Mouse (Mus musculus) cerebellum, adult 9-11 months (tissue): ENCODE results near the gene Gm17332.
"Not testable (repeated sequence)": the region's sequence is repeated elsewhere in the genome, so short reads cannot be mapped to it uniquely, and the experiment has no call there.

Experiments
- DNase-seq: peaks from one replicate; pipeline ENCODE4 v3.0.0; 2022

Gm17332 gene

GRCm38 (mm10) chr11:31182362-31182761 is at the start of gene Gm17332:
TSS of gene Gm17332 (minus strand) at chr11:31182462.
- DNase-seq = no peak

- no peak for DNase-seq
Measured at GRCm38 (mm10) chr11:31229966-31230365, 47.7 kb upstream of the Gm17332 start.

- DNase-seq = no peak
Measured at GRCm38 (mm10) chr11:31225359-31225758, 43.1 kb upstream of the Gm17332 start.

- no peak for DNase-seq
Measured at GRCm38 (mm10) chr11:31218009-31218408, 35.7 kb upstream of the Gm17332 start.

GRCm38 (mm10) chr11:31195621-31196363 is 13.5 kb upstream of the Gm17332 start:
- no peak for DNase-seq

GRCm38 (mm10) chr11:31194761-31195160 is 12.5 kb upstream of the Gm17332 start:
- DNase-seq = no peak

GRCm38 (mm10) chr11:31170052-31170646 is 12.1 kb downstream of the Gm17332 start:
- DNase-seq = peak; percentile 2

GRCm38 (mm10) chr11:31169161-31170051 is 12.9 kb downstream of the Gm17332 start:
- DNase-seq = peak; percentile 17

- DNase-seq = no peak
Measured at GRCm38 (mm10) chr11:31168831-31169160, 13.5 kb downstream of the Gm17332 start.

DNA sequence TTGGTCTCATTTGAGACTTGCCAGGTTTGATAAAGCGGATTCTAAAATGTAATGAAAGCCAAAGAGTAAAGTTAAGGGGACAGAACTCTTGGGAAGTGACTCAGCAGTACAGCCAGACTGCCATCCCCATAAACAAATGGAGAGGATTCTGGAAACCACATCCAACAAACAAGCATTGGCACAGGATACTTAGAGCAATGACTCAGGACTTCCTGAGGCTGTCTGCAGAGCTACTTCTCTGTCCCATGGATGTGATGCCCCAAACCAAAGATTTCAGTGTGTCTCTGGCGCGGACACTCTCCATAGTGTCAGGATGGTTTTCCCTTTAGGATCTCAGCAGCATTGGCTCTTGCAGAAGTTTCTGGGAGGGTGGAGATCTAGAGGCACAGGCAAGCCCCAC is 25.2 kb downstream of the Gm17332 start:
- DNase-seq = no peak

GRCm38 (mm10) chr11:31138394-31138793 is 43.9 kb downstream of the Gm17332 start:
- DNase-seq = not testable (repeated sequence)

- not testable (repeated sequence) for DNase-seq
Measured at GRCm38 (mm10) chr11:31134824-31135223, 47.4 kb downstream of the Gm17332 start.

DNA sequence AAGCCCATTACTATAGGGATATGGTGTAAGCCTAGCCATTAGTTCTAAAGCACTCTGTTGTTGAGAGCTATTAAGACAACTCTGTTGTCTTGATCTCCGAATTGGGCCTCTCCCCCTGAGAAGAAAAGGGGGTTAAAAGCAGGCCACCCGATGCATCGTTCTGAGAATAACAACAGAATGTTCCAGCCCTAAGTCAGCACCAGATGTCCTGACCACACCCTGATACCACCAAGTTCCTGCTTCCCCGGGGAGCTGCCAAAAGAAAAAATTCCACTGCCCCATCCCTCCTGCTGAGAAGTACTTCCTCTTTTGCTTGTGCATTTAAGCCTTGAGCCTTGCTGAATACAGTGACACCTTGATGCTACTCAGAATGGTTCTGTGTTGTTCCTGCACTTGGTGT is 48.5 kb downstream of the Gm17332 start:
- DNase-seq = not testable (repeated sequence)
